Mouse (Mus musculus): Measurements from ENCODE around the gene Prickle4.

Gene Prickle4

GRCm38 (mm10) chr17:47694503-47695336 lies at the start of gene Prickle4:
Prickle4 (minus strand) TSS chr17:47694736.
- in situ Hi-C loops (cut with MboI; ENCODE audit: low sequenced_read_pairs) = no loop called here

DNA sequence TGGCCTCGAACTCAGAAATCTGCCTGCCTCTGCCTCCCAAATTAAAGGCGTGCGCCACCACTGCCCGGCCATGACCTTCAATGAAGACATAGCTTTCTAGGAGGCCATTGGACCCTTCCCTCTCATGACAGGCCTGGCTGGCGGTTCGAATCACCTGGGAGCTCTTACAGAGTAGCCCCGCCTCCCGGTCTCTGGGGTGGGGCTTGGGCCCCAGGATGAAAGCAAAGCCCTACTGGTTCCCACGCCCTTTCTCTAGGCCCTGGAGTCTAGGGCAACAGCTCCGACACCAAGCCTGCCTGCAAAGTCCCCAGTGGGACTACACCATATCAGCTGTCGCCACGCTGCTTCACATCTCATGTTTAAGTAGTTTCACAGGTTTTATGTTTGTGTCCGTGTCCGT lies 49.5 kb upstream of the Prickle4 start:
- in situ Hi-C loops (cut with MboI; ENCODE audit: low sequenced_read_pairs) = no loop called here

- in situ Hi-C loops (cut with MboI; ENCODE audit: low sequenced_read_pairs) = no loop called here
Measured at GRCm38 (mm10) chr17:47742991-47743734, 48.6 kb upstream of the Prickle4 start.

GRCm38 (mm10) chr17:47740186-47740585 lies 45.6 kb upstream of the Prickle4 start:
- in situ Hi-C loops (cut with MboI; ENCODE audit: low sequenced_read_pairs) = no loop called here

DNA sequence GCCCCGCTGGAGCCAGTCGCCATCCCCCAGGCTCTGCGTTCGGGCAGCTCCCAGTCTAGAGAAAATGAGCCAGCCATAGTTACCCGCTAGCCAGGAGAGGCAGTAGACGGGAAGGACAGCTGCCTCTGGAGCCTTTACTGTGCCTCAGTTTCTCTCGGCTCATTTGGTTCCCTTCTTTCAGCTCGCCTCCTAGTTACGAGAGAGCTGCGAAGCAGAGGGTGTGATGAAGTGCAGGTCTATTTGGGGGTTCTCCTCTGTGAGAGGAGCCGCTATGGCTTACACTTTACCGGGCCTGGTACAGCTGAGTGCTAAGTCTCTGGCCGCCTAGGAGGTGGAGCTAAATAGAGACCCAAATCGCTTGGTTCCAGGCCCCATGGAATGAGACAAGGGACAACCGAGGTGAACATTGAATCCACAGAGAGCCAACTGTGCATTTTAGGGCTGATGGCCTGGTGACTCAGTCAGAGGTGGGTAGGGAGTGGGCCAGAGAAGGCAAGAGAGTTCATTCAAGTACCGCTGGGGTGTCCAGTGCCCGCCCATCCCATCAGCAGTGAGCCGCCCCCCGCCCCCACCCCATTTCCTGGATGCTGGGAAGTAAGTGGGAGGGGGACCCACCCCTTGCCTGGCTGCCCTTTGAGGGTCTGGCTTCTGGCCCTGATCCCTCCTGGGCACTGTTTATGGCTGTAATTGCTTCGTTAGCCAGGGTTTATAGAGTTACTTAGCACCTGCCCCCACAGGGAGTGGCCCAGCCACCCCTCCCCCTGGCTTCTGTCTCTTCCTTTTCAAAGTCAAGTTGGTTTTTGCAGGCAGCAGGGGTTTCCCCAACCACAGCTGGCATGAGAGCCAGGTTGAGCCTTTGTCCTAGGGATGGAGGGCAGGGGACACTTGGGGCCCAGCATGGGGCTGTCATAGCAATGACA lies 44.6 kb upstream of the Prickle4 start:
- in situ Hi-C loops (cut with MboI; ENCODE audit: low sequenced_read_pairs) = no loop called here

DNA sequence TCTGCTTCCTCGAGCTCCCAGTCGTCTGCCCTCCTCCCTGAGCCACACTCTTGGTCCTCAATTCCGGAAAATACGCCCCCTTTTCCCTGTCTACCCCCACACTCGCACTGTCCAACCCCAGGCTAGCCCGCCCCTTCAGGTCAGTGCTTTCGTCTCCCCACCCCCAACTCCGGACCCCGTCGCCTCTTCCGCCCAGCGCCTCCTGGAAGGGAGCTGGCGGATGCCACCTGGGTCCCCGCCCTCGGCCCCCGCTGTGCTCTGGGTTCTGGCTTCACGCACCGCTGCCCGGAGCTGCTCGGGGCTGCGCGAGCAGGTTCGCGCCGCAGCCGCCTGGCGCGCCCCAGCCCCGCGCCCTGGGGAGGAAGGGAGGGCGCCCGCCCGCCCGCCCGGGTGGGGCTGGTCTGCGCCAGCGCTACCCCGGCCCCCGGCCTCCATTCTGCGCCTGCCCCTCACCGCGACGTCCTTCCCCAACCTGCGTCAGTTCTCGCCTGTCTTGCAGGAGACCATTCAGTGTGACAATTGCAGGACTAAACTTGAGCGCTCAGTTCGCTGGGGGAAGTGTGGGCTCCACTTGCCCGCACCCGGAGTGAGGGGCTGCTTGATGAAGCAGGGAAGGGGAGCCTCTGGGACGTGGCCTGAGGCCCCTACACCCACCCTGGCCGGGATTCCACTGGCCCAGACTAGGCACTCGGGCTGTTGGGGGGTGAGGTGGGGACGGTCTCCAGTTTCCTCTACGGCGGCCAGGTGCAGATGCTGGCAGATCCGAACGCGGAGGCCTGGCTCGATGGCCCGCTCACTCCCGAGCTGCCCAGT lies 43.7 kb upstream of the Prickle4 start:
- in situ Hi-C loops (cut with MboI; ENCODE audit: low sequenced_read_pairs) = no loop called here

DNA sequence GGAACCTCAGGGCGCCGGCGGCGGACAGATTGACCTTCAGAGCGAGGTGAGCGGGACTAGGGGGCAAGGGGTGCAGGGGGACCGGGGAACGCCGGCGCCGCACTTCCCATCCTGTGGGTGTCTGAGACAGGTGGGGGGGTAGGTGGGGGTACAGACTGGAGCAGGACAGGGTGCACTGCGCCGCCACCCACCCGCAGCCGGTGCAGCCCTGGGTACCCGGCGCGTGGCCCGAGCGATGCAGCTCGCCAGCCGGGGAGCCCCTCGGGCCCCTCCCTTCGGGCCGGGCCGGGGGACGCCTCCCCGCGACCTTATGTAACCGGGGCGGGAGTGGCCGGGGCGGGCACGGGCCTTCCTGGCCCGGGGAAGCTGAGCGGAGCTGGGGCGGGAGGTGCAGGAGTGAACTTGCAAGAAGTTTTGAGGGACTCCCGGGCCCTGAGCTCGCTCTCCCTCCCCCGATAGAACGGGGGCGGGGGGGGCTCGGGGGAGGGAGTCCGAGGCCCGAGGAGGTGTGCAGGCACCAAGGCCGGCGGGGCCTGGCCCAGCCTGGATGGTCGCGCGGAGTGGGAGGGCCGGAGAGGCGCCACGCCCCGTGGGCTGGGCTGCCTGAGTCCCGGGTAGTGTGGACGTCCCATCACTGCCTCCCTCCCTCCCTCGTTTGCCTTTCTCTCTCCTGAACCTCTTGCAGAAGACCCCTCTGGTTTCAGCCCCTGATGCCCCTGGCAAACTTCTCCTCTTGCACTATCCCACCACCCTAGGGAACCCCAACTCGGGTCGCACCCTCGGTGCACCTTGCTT lies 42.9 kb upstream of the Prickle4 start:
- in situ Hi-C loops (cut with MboI; ENCODE audit: low sequenced_read_pairs) = no loop called here

DNA sequence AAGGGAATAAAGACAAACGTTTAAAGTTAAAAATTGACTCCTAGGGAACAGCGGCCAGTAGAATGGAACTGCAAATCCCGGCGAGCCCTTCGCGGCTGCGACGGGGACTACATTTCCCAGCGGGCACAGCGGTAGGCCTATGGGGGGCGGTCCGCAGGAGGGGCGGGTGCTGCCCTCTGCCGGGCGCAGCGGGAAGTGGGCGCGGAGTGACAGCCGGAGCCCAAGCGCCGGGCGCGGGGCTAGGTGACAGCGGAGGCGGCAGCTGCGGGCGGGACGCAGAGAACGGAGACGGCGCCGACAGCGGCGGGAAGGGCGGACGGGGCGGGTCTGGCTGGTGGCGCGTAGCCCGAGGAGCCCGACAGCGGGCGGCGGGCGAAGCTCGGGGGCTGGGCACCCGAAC lies 42.3 kb upstream of the Prickle4 start, which contains the start of gene Tfeb:
Gene Tfeb (plus strand): TSS at position 175 of the 400 bp plus-strand sequence.
- in situ Hi-C loops (cut with MboI; ENCODE audit: low sequenced_read_pairs) = no loop called here

DNA sequence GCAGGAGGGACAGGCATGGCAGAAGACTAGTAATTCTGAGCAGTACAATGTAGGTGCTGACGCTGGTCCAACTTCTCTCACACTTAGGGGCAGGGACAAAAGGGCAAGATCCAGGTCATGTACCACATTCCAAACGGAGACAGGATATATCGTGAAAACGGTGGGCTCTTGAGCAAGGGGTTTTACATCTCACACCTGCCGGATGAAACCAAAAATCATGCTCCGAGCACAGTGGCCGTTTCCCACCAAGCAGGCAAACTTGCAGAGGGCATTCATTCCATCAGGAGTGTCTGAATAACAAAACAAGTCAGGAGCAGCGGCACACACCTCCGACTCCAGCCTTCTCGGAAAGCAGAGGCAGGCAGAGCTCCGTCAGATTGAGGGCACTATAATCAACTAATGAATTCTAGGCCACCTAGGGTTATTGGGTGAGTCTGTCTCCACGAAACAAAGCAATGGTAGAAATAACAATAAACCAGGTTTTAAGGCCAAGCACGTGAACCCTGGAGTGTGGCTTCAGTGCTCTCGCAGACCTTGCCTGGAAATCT lies 41.1 kb upstream of the Prickle4 start:
- in situ Hi-C loops (cut with MboI; ENCODE audit: low sequenced_read_pairs) = no loop called here

DNA sequence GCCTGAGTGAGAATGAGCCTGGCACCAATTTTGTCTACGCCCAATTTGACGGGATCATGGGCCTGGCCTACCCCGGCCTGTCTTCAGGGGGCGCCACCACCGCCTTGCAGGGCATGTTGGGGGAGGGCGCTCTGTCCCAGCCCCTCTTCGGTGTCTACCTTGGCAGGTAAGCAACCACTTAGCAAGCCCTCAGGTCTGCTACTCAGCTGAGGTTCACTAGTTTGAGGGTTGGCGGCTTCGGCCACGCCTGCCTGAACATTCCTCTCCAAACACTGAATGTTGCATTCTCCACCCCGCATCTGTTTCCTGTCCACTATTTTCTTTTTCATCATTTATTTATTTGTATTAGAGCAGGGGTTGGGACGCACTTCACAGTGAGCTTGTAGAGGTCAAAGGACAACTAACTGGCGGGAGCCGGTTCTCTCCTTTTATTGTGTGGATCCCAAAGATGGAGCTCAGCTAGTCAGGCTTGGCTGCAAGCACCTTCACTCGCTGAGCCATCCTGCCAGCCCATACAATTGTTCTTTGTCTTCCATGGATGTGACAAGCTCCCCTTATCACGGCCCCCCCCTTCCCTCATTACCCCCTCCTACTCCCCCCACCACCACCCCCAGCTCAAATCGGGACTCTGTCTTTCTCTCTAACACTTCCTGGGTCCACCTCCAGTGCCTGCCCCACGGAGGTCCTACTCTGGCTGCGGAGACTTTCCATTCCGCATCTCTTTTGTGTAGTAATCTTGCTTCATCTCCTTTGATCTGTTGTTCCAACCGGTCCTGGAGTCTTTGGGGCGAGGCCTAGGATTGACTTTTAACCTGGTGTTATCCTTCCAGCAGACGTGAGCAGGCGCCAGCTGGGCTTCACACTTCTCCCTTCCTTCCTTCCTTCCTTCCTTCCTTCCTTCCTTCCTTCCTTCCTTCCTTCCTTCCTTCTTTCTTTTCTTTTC lies 36.4 kb upstream of the Prickle4 start:
- in situ Hi-C loops (cut with MboI; ENCODE audit: low sequenced_read_pairs) = no loop called here

- in situ Hi-C loops (cut with MboI; ENCODE audit: low sequenced_read_pairs) = no loop called here
Measured at GRCm38 (mm10) chr17:47726566-47726965, 32.0 kb upstream of the Prickle4 start, which contains the start of gene Pgc. Pgc (plus strand) TSS chr17:47726842.

GRCm38 (mm10) chr17:47721183-47721582 lies 26.6 kb upstream of the Prickle4 start:
- in situ Hi-C loops (cut with MboI; ENCODE audit: low sequenced_read_pairs) = no loop called here

DNA sequence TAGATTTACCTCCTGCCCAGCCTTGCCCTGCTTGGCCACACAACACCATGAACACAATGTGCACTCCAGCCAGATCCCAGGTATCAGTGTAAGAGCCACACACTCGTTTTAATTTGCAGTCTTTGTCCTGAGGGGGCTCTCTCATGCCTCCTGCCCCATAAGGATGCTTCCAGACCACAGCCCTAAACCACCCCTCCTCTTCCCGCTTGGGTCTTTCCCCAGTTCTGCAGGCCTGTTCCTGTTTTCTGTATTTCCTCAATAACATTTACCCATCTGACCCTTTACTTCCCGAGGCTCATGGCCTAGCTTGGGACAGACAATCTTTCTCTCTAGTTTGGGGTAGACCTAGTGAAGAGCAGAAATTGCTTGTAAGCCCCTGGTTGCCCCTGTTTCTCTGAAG lies 20.5 kb upstream of the Prickle4 start:
- in situ Hi-C loops (cut with MboI; ENCODE audit: low sequenced_read_pairs) = no loop called here

- in situ Hi-C loops (cut with MboI; ENCODE audit: low sequenced_read_pairs) = no loop called here
Measured at GRCm38 (mm10) chr17:47712889-47713571, 18.5 kb upstream of the Prickle4 start.

GRCm38 (mm10) chr17:47711883-47712282 lies 17.3 kb upstream of the Prickle4 start:
- in situ Hi-C loops (cut with MboI; ENCODE audit: low sequenced_read_pairs) = no loop called here

GRCm38 (mm10) chr17:47710036-47710435 lies 15.5 kb upstream of the Prickle4 start:
- in situ Hi-C loops (cut with MboI; ENCODE audit: low sequenced_read_pairs) = no loop called here

DNA sequence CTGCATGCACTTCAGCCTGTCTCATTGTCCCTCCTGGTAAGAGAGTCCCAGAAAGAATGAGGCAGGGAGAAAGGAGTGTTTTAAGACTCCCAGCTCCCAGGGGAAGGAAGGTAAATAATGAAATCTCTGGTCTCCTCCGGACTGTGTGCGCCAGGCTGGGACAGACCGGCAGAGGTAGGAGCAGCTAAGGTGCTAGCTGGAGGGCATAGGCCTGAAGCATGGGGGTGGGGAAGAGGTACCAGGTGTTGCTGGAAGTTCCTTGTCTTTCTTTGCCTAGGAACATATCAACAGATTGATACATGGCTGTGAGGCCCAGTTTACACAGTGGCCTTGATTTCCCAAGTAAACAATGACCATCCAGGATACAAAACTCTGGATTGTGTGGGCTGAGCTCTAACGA lies 14.4 kb upstream of the Prickle4 start:
- in situ Hi-C loops (cut with MboI; ENCODE audit: low sequenced_read_pairs) = no loop called here

Measured in CH12F3 (cell line).